8 mouse cellular contexts compared by ENCODE assay signal in genomic region chr2:51144380-51145120, GRCm38 (mm10). TPM values are rescaled to one million over a fixed set of nuclear protein-coding genes. Genes with fewer than 3 reads are reported as not detected.
DNase-seq lines count a peak whose midpoint lies in the region; ATAC-seq and TF ChIP-seq lines count a peak whose summit lies in the region.

No protein-coding gene starts in this region.

- no peak for ATAC-seq in liver, postnatal 0 days

- no peaks in the 10 kb centered on the region for H3K9me3 ChIP-seq in heart, embryonic 10.5 days
- no peaks in the 10 kb centered on the region for H3K9me3 ChIP-seq in hindbrain, embryonic 10.5 days
- H3K9me3 ChIP-seq in liver, postnatal 0 days (ENCODE audit: low read length), result no peaks in the 10 kb centered on the region

- H3K27ac ChIP-seq in heart, embryonic 10.5 days, result peak overlapping the region; percentile 23; the same call in 1 of the 2 replicates
- no peak overlapping the region for H3K27ac ChIP-seq in heart, adult 2 months
- H3K27ac ChIP-seq in hindbrain, embryonic 10.5 days, result peak overlapping the region; percentile 99
- no peak overlapping the region for H3K27ac ChIP-seq in liver, postnatal 0 days (ENCODE audit: low read depth)

- peak overlapping the region; percentile 42 for H3K4me2 ChIP-seq in liver, postnatal 0 days (ENCODE audit: low read depth, low read length)

- TF ChIP-seq EP300 in heart, adult 2 months (IDR thresholded peaks at IDR 0.05; ENCODE audit: insufficient read depth, low read depth, low read length), result no peak
- no peak for TF ChIP-seq EP300 in liver, postnatal 0 days (IDR thresholded peaks at IDR 0.05; ENCODE audit: low read depth)

- DNase-seq in heart, embryonic 10.5 days (ENCODE audit: low spot score), result no peak
- DNase-seq in heart, adult 2 months, result no peak
- DNase-seq in brain, embryonic 14.5 days (ENCODE audit: low read depth), result peak; percentile 64
- no peak for DNase-seq in hindbrain, embryonic 10.5 days (ENCODE audit: low spot score)
- DNase-seq in liver, postnatal 0 days, result no peak
- no peak for DNase-seq in left cerebral cortex, postnatal 36 days (ENCODE audit: low spot score in 2 of 2)
- DNase-seq in cerebellum, adult 9-11 months, result no peak
- no peak for DNase-seq in layer of hippocampus, postnatal 36 days

- H3K4me1 ChIP-seq in heart, embryonic 10.5 days, result peaks cover 63% of the 10 kb centered on the region
- peaks cover 11% of the 10 kb centered on the region for H3K4me1 ChIP-seq in heart, adult 2 months (ENCODE audit: control insufficient read depth, insufficient read depth, low read length)
- peaks cover 63% of the 10 kb centered on the region for H3K4me1 ChIP-seq in hindbrain, embryonic 10.5 days (replicated peaks)
- H3K4me1 ChIP-seq in liver, postnatal 0 days (ENCODE audit: insufficient read depth), result peaks cover 18% of the 10 kb centered on the region; the same call in 1 of the 2 replicates

- H3K9ac ChIP-seq in heart, adult 2 months (ENCODE audit: low read depth, low read length), result no peak overlapping the region
- H3K9ac ChIP-seq in liver, postnatal 0 days (replicated peaks), result no peak overlapping the region

- H3K27me3 ChIP-seq in heart, embryonic 10.5 days (ENCODE audit: insufficient read depth, poor library complexity, severe bottlenecking), result no peaks in the 10 kb centered on the region
- no peaks in the 10 kb centered on the region for H3K27me3 ChIP-seq in heart, adult 2 months (ENCODE audit: control insufficient read depth, insufficient read depth, low read length)
- no peaks in the 10 kb centered on the region for H3K27me3 ChIP-seq in hindbrain, embryonic 10.5 days (ENCODE audit: insufficient read depth, poor library complexity, severe bottlenecking)
- H3K27me3 ChIP-seq in liver, postnatal 0 days (ENCODE audit: insufficient read depth, low read length), result 0 out of 2 replicates have a peak, but pooled peaks cover 4% of the 10 kb centered on the region

- intact Hi-C loops in heart, adult 2 months (cut with DNase I), result loop anchor here (5.0 to 10.0 kb wide), 3 partner anchors 370 to 537 kb away; no protein-coding TSS in a partner anchor
- intact Hi-C loops in left cerebral cortex, postnatal 36 days (cut with DNase I), result loop anchor here (10.0 kb wide), 1 partner anchor 770 kb away; no protein-coding TSS in a partner anchor

- no peaks in the 10 kb centered on the region for H3K79me2 ChIP-seq in heart, adult 2 months (replicated peaks; ENCODE audit: control insufficient read depth, insufficient read depth, low read length)

- peak overlapping the region; percentile 22; the same call in 1 of the 2 replicates for H3K4me3 ChIP-seq in heart, embryonic 10.5 days
- H3K4me3 ChIP-seq in heart, adult 2 months, result no peak overlapping the region
- H3K4me3 ChIP-seq in hindbrain, embryonic 10.5 days, result peak overlapping the region; percentile 92
- H3K4me3 ChIP-seq in liver, postnatal 0 days (ENCODE audit: low read depth, low read length), result no peak overlapping the region

- no peaks in the 10 kb centered on the region for H3K36me3 ChIP-seq in heart, embryonic 10.5 days
- H3K36me3 ChIP-seq in heart, adult 2 months (ENCODE audit: control insufficient read depth, insufficient read depth, low read length), result peaks cover 23% of the 10 kb centered on the region
- peaks cover 48% of the 10 kb centered on the region for H3K36me3 ChIP-seq in hindbrain, embryonic 10.5 days
- no peaks in the 10 kb centered on the region for H3K36me3 ChIP-seq in liver, postnatal 0 days (replicated peaks; ENCODE audit: insufficient read depth, low read length)

- WGBS in heart, embryonic 10.5 days, result 57% methylated on average over 6 of the region's 6 CpGs
- 68% methylated on average over 6 of the region's 6 CpGs for WGBS in heart, adult 2 months
- 64% methylated on average over 6 of the region's 6 CpGs for WGBS in hindbrain, embryonic 10.5 days
- WGBS in liver, postnatal 0 days (ENCODE audit: insufficient replicate concordance), result 28% methylated on average over 6 of the region's 6 CpGs

- no peak for TF ChIP-seq POLR2A in heart, adult 2 months (IDR thresholded peaks at IDR 0.05; ENCODE audit: insufficient read depth, low read depth, low read length)
- no peak for TF ChIP-seq POLR2A in brain, embryonic 14.5 days (IDR thresholded peaks at IDR 0.05; ENCODE audit: borderline replicate concordance, extremely low read depth, insufficient read depth, insufficient read length, poor library complexity, severe bottlenecking)

- TF ChIP-seq CTCF in heart, adult 2 months (IDR thresholded peaks at IDR 0.05), result no peak
- no peak for TF ChIP-seq CTCF in brain, embryonic 14.5 days (IDR thresholded peaks at IDR 0.05; ENCODE audit: borderline replicate concordance, extremely low read depth, insufficient read depth, insufficient read length)
- no peak for TF ChIP-seq CTCF in liver, postnatal 0 days (IDR thresholded peaks at IDR 0.05; ENCODE audit: low read depth)

RNA-seq across cellular contexts. Expression of gene Rnd3, which starts 4.4 kb away (rescaled TPM):
- polyA plus RNA-seq in heart, embryonic 10.5 days (2016; fragmentation: Nextera tagmentation; extraction: Ambion mirVana), result 35.7 and 56.8 TPM in 2 replicates
- 10 to 100 TPM; 14.3 to 15.8 TPM for total RNA-seq in heart, adult 2 months (2021)
- polyA plus RNA-seq in heart, adult 2 months (2012; rRNA removed), result 2.6 and 7.0 TPM in 2 replicates
- 76.7 and 111 TPM in 2 replicates for polyA plus RNA-seq in brain, embryonic 14.5 days (2012; rRNA removed)
- 154 and 217 TPM in 2 replicates for polyA plus RNA-seq in hindbrain, embryonic 10.5 days (2016; fragmentation: Nextera tagmentation; extraction: Ambion mirVana)
- 12.1 and 13.6 TPM in 2 replicates for polyA plus RNA-seq in liver, postnatal 0 days (2015; fragmentation: Nextera tagmentation; extraction: Ambion mirVana)
- 10 to 100 TPM; 16.3 to 16.5 TPM for total RNA-seq in left cerebral cortex, postnatal 36 days (2021)
- total RNA-seq in layer of hippocampus, postnatal 36 days (2021), result 10 to 100 TPM; 12.7 to 14.4 TPM

Comparison
In these comparisons a context has a peak if more than half of its experiments do, and no peak if none do; other contexts are left out.
1. H3K27ac ChIP-seq: peak in heart, embryonic 10.5 days (single experiment) and hindbrain, embryonic 10.5 days (single experiment); none in heart, adult 2 months (single experiment) and liver, postnatal 0 days (single experiment).
2. H3K4me3 ChIP-seq: peak in heart, embryonic 10.5 days (single experiment) and hindbrain, embryonic 10.5 days (single experiment); none in heart, adult 2 months (single experiment) and liver, postnatal 0 days (single experiment).